In genomic region chr17:70794291-70794690, GRCm38 (mm10) we compare ENCODE assay signal across 8 mouse cellular contexts. TPM values are rescaled to one million over a fixed set of nuclear protein-coding genes. Genes with fewer than 3 reads are reported as not detected.
A peak's percentile ranks its signal among the peaks of the same experiment; 100 is the strongest.
DNase-seq lines count a peak whose midpoint lies in the region; ATAC-seq and TF ChIP-seq lines count a peak whose summit lies in the region.

No protein-coding gene starts in this region.

- WGBS in forebrain, embryonic 13.5 days, result 5% methylated on average over 7 of the region's 7 CpGs
- WGBS in limb, embryonic 14.5 days, result 19% methylated on average over 7 of the region's 7 CpGs

- H3K36me3 ChIP-seq in forebrain, embryonic 13.5 days (ENCODE audit: poor library complexity, severe bottlenecking), result no peaks in the 10 kb centered on the region
- no peaks in the 10 kb centered on the region for H3K36me3 ChIP-seq in limb, embryonic 14.5 days (ENCODE audit: control insufficient read depth, insufficient read depth, low read length)

- peak; percentile 77 for ATAC-seq in forebrain, embryonic 13.5 days
- peak; percentile 91 for ATAC-seq in limb, embryonic 14.5 days (ENCODE audit: low FRiP score, low read depth)

- intact Hi-C loops in heart, postnatal 36 days (cut with DNase I), result no loop called here

- no peaks in the 10 kb centered on the region for H3K9me3 ChIP-seq in forebrain, embryonic 13.5 days (replicated peaks)
- no peaks in the 10 kb centered on the region for H3K9me3 ChIP-seq in limb, embryonic 14.5 days (ENCODE audit: control insufficient read depth, low read length)

- no peak overlapping the region for H3K4me2 ChIP-seq in forebrain, embryonic 13.5 days
- no peak overlapping the region for H3K4me2 ChIP-seq in limb, embryonic 14.5 days (replicated peaks; ENCODE audit: low read depth, low read length, severe bottlenecking)

- DNase-seq in left cerebral cortex, adult 18-20 months (ENCODE audit: low spot score in 2 of 2), result peak; percentile 18 to 22
- no peak for DNase-seq in left cerebral cortex, adult 11 months (ENCODE audit: low spot score)
- DNase-seq in heart, postnatal 36 days, result peak; percentile 4 to 18
- DNase-seq in limb, embryonic 14.5 days (ENCODE audit: low spot score), result peak; percentile 69
- DNase-seq in right cerebral cortex, postnatal 25 days, result peak; percentile 34
- DNase-seq in spleen, postnatal 10 days (ENCODE audit: low spot score in 2 of 2), result no peak
- DNase-seq in ovary, postnatal 36 days (ENCODE audit: low spot score), result no peak

- H3K4me3 ChIP-seq in forebrain, embryonic 13.5 days, result no peak overlapping the region
- no peak overlapping the region for H3K4me3 ChIP-seq in limb, embryonic 14.5 days (replicated peaks; ENCODE audit: low read length)

- peak overlapping the region; percentile 26; the same call in 1 of the 2 replicates for H3K27ac ChIP-seq in forebrain, embryonic 13.5 days
- peak overlapping the region; percentile 38; the same call in 1 of the 2 replicates for H3K27ac ChIP-seq in limb, embryonic 14.5 days (replicated peaks; ENCODE audit: low read depth, low read length)

- no peaks in the 10 kb centered on the region for H3K27me3 ChIP-seq in forebrain, embryonic 13.5 days
- H3K27me3 ChIP-seq in limb, embryonic 14.5 days (ENCODE audit: control insufficient read depth, insufficient read depth, low read length), result no peaks in the 10 kb centered on the region

- H3K9ac ChIP-seq in forebrain, embryonic 13.5 days, result peak overlapping the region; percentile 10
- H3K9ac ChIP-seq in limb, embryonic 14.5 days (ENCODE audit: low read depth, low read length, severe bottlenecking), result no peak overlapping the region

- TF ChIP-seq POLR2A in limb, embryonic 14.5 days (IDR thresholded peaks at IDR 0.05; ENCODE audit: borderline replicate concordance, extremely low read depth, insufficient read depth, insufficient read length), result no peak

- peaks cover 11% of the 10 kb centered on the region for H3K4me1 ChIP-seq in forebrain, embryonic 13.5 days
- peaks cover 3% of the 10 kb centered on the region; the same call in 1 of the 2 replicates for H3K4me1 ChIP-seq in limb, embryonic 14.5 days (ENCODE audit: control insufficient read depth, insufficient read depth, low read length)

RNA-seq across cellular contexts. Expression of gene Tgif1, which starts 59.1 kb away (rescaled TPM):
- total RNA-seq in left cerebral cortex, adult 18-20 months (2021), result 1 to 10 TPM; 2.3 to 2.6 TPM
- polyA plus RNA-seq in forebrain, embryonic 13.5 days (2015; fragmentation: Nextera tagmentation; extraction: Ambion mirVana), result 24.0 and 33.0 TPM in 2 replicates
- 1 to 10 TPM; 5.3 to 7.2 TPM for total RNA-seq in heart, postnatal 36 days (2021)
- 64.8 and 76.2 TPM in 2 replicates for polyA plus RNA-seq in limb, embryonic 14.5 days (2012; rRNA removed)
- polyA plus RNA-seq in limb, embryonic 14.5 days (2014; fragmentation: Nextera tagmentation; extraction: Ambion mirVana), result 52.7 and 64.6 TPM in 2 replicates

Comparison
In these comparisons a context has a peak if more than half of its experiments do, and no peak if none do; other contexts are left out.
1. DNase-seq: peak in left cerebral cortex, adult 18-20 months (2 of 2), heart, postnatal 36 days (2 of 2), limb, embryonic 14.5 days (single experiment) and right cerebral cortex, postnatal 25 days (single experiment); none in left cerebral cortex, adult 11 months (single experiment), spleen, postnatal 10 days (0 of 2) and ovary, postnatal 36 days (single experiment).